Mouse (Mus musculus): ENCODE data around the gene Tmem132e. TPM values are rescaled to one million over a fixed set of nuclear protein-coding genes. Genes with fewer than 3 reads are reported as not detected.

Gene Tmem132e
- polyA plus RNA-seq, 1 experiment from 2014 or later, result 6.4 TPM

DNA sequence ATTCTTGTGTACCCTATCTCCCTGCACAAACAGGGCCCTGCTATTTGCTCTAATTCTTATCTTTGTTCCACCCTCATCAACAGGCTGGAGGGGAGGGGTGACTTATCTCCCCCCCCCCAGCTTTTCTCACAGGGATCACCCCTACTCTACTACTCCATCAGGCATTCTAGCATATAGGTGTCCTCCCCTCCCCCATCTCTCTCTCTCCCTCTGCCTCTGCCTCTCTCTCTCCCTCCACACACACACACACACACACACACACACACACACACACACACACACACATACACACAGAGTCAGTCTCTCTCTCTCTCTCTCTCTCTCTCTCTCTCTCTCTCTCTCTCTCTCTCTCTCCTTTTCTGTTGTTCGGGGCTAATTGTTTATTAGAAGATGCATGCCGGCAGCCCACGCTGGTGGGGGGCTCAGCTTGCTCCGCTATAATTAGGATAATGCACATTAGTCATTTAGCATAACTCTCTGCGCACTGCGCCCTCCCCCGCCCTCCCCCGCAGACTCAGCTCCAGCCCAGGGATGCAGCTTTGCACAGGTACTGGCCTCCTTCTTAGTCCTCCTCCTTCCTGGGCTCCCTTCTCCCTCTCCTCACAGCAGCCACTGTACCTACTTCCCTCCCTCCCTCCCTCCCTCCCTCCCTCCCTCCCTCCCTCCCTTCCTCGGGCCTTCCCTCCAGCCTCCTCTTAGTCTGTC, 29.8 kb downstream of the Tmem132e start:
- Histone ChIP-seq H3K9me3 (ENCODE audit: control insufficient read depth, low read length) (no peaks in the 10 kb centered on the region), H3K27ac (ENCODE audit: low read depth, low read length) (no peak overlapping the region), H3K36me3 (ENCODE audit: control insufficient read depth, insufficient read depth, low read length) (no peaks in the 10 kb centered on the region), H3K27me3 (ENCODE audit: control insufficient read depth, insufficient read depth, low read length) (no peaks in the 10 kb centered on the region), H3K9ac (ENCODE audit: low read length) (no peak overlapping the region), H3K4me2 (ENCODE audit: low read depth) (no peak overlapping the region), H3K4me3 (ENCODE audit: low read depth, low read length) (no peak overlapping the region), H3K4me1 (ENCODE audit: control insufficient read depth, insufficient read depth, low read length) (peaks cover 17% of the 10 kb centered on the region; the same call in 1 of the 2 replicates)
- DNase-seq (ENCODE audit: low spot score), result no peak
- WGBS, result 46% methylated on average over 8 of the region's 9 CpGs
- no peak for ATAC-seq (ENCODE audit: insufficient read depth, low FRiP score, low TSS enrichment)

DNA sequence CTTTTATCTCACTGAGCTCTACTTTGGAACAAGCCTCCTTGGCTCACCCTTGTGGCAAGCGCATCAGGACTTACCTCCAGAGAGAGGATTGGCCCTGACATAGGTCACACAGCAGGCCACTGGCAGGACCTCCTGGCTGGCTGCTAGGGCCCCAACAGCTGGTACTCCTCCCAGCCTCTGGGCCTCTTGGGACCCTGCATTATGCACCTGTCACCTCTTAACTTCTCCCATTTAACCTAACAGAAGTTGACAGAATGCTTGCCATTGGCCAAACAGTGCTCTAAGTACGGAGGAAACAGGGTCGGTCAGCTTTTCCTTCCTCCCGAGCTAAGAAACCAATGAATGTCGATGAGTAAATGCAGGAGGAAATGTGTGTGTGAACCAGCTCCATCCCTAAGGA, 33.2 kb downstream of the Tmem132e start:
- Histone ChIP-seq H3K4me1 (ENCODE audit: control insufficient read depth, insufficient read depth, low read length) (peaks cover 7% of the 10 kb centered on the region; the same call in 1 of the 2 replicates), H3K27ac (ENCODE audit: low read depth, low read length) (no peak overlapping the region), H3K4me2 (ENCODE audit: low read depth) (no peak overlapping the region), H3K27me3 (ENCODE audit: control insufficient read depth, insufficient read depth, low read length) (no peaks in the 10 kb centered on the region), H3K4me3 (ENCODE audit: low read depth, low read length) (no peak overlapping the region), H3K36me3 (ENCODE audit: control insufficient read depth, insufficient read depth, low read length) (no peaks in the 10 kb centered on the region), H3K9ac (ENCODE audit: low read length) (no peak overlapping the region), H3K9me3 (ENCODE audit: control insufficient read depth, low read length) (no peaks in the 10 kb centered on the region)
- DNase-seq (ENCODE audit: low spot score), result no peak
- no peak for ATAC-seq (ENCODE audit: insufficient read depth, low FRiP score, low TSS enrichment)
- WGBS, result 71% methylated on average over 5 of the region's 5 CpGs

DNA sequence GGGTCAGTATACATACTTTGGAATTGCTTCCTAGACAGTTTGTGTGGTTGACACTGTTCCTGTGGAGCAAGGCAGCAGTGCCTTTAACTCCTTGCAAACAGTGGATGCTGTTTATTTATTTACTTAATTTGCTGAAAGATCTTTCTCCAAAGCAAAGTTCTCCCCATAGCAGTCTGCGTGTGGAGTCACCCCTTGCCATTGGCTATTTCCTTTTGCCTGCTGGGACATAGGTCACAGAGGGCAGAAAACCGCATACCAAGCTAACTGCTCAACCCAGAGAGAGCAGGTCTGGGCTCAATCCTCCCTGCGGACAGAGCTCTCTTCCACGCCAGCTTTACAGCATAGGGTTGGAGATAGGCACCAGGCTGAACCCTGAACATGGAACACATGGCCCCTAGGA, 34.8 kb downstream of the Tmem132e start:
- H3K4me3 ChIP-seq (ENCODE audit: low read depth, low read length), result no peak overlapping the region
- no peak for ATAC-seq (ENCODE audit: insufficient read depth, low FRiP score, low TSS enrichment)
- no peak overlapping the region for H3K27ac ChIP-seq (ENCODE audit: low read depth, low read length)
- H3K4me1 ChIP-seq (ENCODE audit: control insufficient read depth, insufficient read depth, low read length), result peaks cover 2% of the 10 kb centered on the region; the same call in 1 of the 2 replicates
- 35% methylated on average over 4 of the region's 4 CpGs for WGBS
- no peaks in the 10 kb centered on the region for H3K9me3 ChIP-seq (ENCODE audit: control insufficient read depth, low read length)
- H3K9ac ChIP-seq (ENCODE audit: low read length), result no peak overlapping the region
- DNase-seq (ENCODE audit: low spot score), result no peak
- no peaks in the 10 kb centered on the region for H3K36me3 ChIP-seq (ENCODE audit: control insufficient read depth, insufficient read depth, low read length)
- no peaks in the 10 kb centered on the region for H3K27me3 ChIP-seq (ENCODE audit: control insufficient read depth, insufficient read depth, low read length)
- no peak overlapping the region for H3K4me2 ChIP-seq (ENCODE audit: low read depth)

DNA sequence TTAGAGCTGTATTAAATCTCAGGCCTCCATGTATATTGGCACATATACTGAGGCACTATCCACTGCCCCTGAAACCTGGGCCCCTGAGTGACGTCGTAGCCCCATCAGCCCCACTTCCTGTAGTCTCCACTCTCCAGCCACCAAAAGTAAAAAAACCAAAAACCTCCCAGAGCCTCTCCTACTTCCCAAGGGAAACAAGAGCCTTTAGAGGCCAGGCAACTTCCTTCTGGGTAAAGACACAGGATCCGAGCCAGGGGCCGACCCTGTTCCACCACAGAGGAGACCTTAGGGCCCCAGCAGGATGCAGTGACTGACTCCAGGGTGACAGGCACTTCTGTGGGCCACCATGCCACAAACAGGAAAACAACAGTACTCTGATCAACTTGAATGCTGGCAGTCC, 40.1 kb downstream of the Tmem132e start:
- Histone ChIP-seq H3K9me3 (ENCODE audit: control insufficient read depth, low read length) (no peaks in the 10 kb centered on the region), H3K4me2 (ENCODE audit: low read depth) (no peak overlapping the region), H3K27ac (ENCODE audit: low read depth, low read length) (no peak overlapping the region), H3K9ac (ENCODE audit: low read length) (no peak overlapping the region), H3K36me3 (ENCODE audit: control insufficient read depth, insufficient read depth, low read length) (no peaks in the 10 kb centered on the region), H3K4me1 (ENCODE audit: control insufficient read depth, insufficient read depth, low read length) (no peaks in the 10 kb centered on the region), H3K4me3 (ENCODE audit: low read depth, low read length) (no peak overlapping the region), H3K27me3 (ENCODE audit: control insufficient read depth, insufficient read depth, low read length) (peaks cover 17% of the 10 kb centered on the region)
- 74% methylated on average over 4 of the region's 4 CpGs for WGBS
- no peak for ATAC-seq (ENCODE audit: insufficient read depth, low FRiP score, low TSS enrichment)
- no peak for DNase-seq (ENCODE audit: low spot score)

DNA sequence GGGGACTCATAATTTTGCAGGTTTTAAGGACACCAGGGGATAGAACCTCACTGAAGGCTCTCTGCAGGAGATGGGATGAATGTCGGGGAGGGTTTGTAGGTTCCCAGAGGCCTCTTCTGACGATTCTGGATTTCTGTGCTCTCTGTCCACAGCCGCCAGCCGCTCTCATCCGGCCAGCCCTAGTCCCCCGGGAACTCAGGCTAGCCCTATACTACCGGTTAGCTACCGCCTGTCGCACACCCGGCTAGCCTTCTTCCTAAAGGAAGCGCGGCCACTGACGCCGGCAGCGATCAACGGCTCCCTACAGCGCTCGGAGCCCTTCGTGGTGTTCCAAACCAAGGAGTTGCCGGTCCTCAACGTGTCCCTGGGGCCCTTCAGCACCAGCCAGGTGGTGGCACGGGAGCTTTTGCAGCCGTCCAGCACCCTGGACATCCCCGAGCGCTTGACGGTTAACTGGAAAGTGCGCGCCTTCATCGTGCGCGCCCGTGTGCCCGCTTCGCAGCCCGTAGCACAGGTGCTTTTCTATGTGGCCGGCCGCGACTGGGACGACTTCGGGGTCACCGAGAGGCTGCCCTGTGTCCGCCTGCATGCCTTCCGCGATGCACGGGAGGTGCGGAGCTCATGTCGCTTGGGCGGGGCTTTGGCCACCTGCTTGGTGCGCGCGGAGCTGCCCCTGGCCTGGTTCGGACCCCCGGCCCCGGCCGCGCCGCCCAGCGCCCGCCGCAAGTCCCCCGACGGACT, 45.6 kb downstream of the Tmem132e start:
- Histone ChIP-seq H3K4me3 (ENCODE audit: low read depth, low read length) (peak overlapping the region; percentile 34), H3K9me3 (ENCODE audit: control insufficient read depth, low read length) (no peaks in the 10 kb centered on the region), H3K36me3 (ENCODE audit: control insufficient read depth, insufficient read depth, low read length) (no peaks in the 10 kb centered on the region; the same call in 1 of the 2 replicates), H3K9ac (ENCODE audit: low read length) (no peak overlapping the region), H3K4me2 (ENCODE audit: low read depth) (peak overlapping the region; percentile 62), H3K4me1 (ENCODE audit: control insufficient read depth, insufficient read depth, low read length) (peaks cover 9% of the 10 kb centered on the region; the same call in 1 of the 2 replicates), H3K27ac (ENCODE audit: low read depth, low read length) (no peak overlapping the region), H3K27me3 (ENCODE audit: control insufficient read depth, insufficient read depth, low read length) (peaks cover 39% of the 10 kb centered on the region)
- ATAC-seq (ENCODE audit: insufficient read depth, low FRiP score, low TSS enrichment), result no peak
- WGBS, result 1% methylated on average over 53 of the region's 62 CpGs
- peak; percentile 33 for DNase-seq (ENCODE audit: low spot score)

DNA sequence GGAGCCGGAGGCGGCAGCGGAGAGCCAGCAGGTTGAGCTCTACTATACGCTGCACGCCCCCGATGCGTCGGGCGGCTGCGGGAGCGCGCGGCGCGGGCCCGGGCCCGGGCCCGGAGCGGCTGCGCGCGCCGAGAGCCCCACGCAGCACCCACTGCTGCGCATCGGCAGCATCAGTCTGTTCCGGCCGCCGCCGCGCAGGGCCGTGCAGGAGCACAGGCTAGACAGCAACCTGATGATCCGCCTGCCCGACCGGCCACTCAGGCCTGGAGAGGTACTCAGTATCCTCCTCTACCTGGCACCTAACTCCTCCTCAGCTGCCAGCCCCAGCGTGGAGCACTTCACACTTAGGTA, 46.1 kb downstream of the Tmem132e start:
- WGBS, result 7% methylated on average over 36 of the region's 36 CpGs
- no peak for ATAC-seq (ENCODE audit: insufficient read depth, low FRiP score, low TSS enrichment)
- H3K4me2 ChIP-seq (ENCODE audit: low read depth), result peak overlapping the region; percentile 62

DNA sequence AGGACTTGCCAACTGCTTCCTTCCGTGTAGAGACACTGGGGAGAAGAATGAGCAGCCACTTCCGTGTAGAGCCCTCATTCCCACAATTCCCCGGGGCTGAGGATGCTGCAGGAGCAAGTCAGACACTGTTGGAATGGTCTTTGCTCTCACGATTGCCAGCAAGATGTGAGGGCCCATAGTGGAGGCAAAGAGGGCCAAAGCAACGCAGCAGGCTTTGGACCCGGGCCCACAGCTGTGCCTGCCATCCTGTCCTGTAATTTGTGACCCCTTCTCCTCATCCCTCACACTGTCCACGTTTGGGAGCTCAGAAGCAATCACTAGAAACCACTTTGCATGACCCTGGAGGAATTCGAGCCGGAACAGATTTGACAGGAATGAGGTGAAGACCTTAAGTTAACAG, 59.8 kb downstream of the Tmem132e start:
- Histone ChIP-seq H3K27ac (ENCODE audit: low read depth, low read length) (no peak overlapping the region), H3K9me3 (ENCODE audit: control insufficient read depth, low read length) (no peaks in the 10 kb centered on the region), H3K36me3 (ENCODE audit: control insufficient read depth, insufficient read depth, low read length) (no peaks in the 10 kb centered on the region; the same call in 1 of the 2 replicates), H3K4me3 (ENCODE audit: low read depth, low read length) (no peak overlapping the region), H3K27me3 (ENCODE audit: control insufficient read depth, insufficient read depth, low read length) (no peaks in the 10 kb centered on the region), H3K4me2 (ENCODE audit: low read depth) (no peak overlapping the region), H3K4me1 (ENCODE audit: control insufficient read depth, insufficient read depth, low read length) (no peaks in the 10 kb centered on the region), H3K9ac (ENCODE audit: low read length) (no peak overlapping the region)
- DNase-seq (ENCODE audit: low spot score) (no peak), ATAC-seq (ENCODE audit: insufficient read depth, low FRiP score, low TSS enrichment) (no peak)
- WGBS, result 70% methylated on average over 9 of the region's 9 CpGs

More for the DNA sequence above, 46.1 kb downstream of the Tmem132e start:
- Histone ChIP-seq H3K27me3 (ENCODE audit: control insufficient read depth, insufficient read depth, low read length) (peaks cover 39% of the 10 kb centered on the region), H3K4me1 (ENCODE audit: control insufficient read depth, insufficient read depth, low read length) (peaks cover 9% of the 10 kb centered on the region; the same call in 1 of the 2 replicates), H3K36me3 (ENCODE audit: control insufficient read depth, insufficient read depth, low read length) (no peaks in the 10 kb centered on the region; the same call in 1 of the 2 replicates), H3K27ac (ENCODE audit: low read depth, low read length) (no peak overlapping the region), H3K4me3 (ENCODE audit: low read depth, low read length) (peak overlapping the region; percentile 34), H3K9me3 (ENCODE audit: control insufficient read depth, low read length) (no peaks in the 10 kb centered on the region), H3K9ac (ENCODE audit: low read length) (no peak overlapping the region)
- peak; percentile 42 for DNase-seq (ENCODE audit: low spot score)

DNA sequence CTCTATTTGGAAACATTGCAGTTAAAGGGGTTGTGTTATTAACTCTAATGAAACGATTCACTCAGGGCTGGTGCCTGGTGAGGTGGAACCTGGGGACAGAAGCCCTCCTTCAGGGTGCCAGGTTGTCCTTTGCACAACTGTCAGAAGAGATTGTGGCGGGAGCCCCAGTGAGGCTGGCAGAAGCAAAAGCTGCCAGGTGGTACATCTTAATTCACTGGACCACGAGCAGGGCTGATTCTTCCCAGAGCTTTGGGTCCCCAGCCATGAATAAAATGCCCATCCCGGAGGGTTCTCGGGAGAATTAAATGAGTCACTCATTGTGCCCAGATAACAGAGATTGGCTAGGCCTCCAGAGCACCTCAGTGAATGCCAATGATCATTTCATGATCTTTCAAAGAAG, 63.8 kb downstream of the Tmem132e start:
- Histone ChIP-seq H3K4me3 (ENCODE audit: low read depth, low read length) (no peak overlapping the region), H3K27ac (ENCODE audit: low read depth, low read length) (no peak overlapping the region), H3K27me3 (ENCODE audit: control insufficient read depth, insufficient read depth, low read length) (no peaks in the 10 kb centered on the region), H3K36me3 (ENCODE audit: control insufficient read depth, insufficient read depth, low read length) (no peaks in the 10 kb centered on the region), H3K4me2 (ENCODE audit: low read depth) (no peak overlapping the region), H3K9ac (ENCODE audit: low read length) (no peak overlapping the region), H3K4me1 (ENCODE audit: control insufficient read depth, insufficient read depth, low read length) (no peaks in the 10 kb centered on the region), H3K9me3 (ENCODE audit: control insufficient read depth, low read length) (no peaks in the 10 kb centered on the region)
- ATAC-seq (ENCODE audit: insufficient read depth, low FRiP score, low TSS enrichment), result no peak
- no peak for DNase-seq (ENCODE audit: low spot score)
- 66% methylated on average over 5 of the region's 5 CpGs for WGBS

DNA sequence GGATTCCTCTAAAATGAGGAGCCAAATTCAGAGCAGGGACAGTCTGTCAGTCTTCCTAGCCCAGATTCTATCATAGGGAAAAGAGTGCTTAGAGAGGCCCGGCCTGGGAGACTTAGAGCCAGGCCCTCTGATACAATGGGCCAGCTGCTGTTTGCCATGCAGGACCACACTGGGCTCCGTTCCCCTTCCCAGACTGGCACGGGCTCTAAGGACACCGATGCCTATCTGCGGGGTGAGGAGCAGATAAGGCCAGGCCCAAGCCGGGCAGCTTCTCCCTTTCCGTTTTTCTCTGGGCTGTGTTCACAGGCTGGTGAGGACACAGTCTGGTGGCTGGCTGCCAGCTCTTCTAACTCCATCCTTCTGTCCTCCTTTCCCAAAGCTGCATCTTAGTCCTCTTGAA, 64.5 kb downstream of the Tmem132e start:
- ATAC-seq (ENCODE audit: insufficient read depth, low FRiP score, low TSS enrichment) (no peak), DNase-seq (ENCODE audit: low spot score) (no peak)
- Histone ChIP-seq H3K9me3 (ENCODE audit: control insufficient read depth, low read length) (no peaks in the 10 kb centered on the region), H3K27me3 (ENCODE audit: control insufficient read depth, insufficient read depth, low read length) (no peaks in the 10 kb centered on the region), H3K4me3 (ENCODE audit: low read depth, low read length) (no peak overlapping the region), H3K36me3 (ENCODE audit: control insufficient read depth, insufficient read depth, low read length) (no peaks in the 10 kb centered on the region), H3K9ac (ENCODE audit: low read length) (no peak overlapping the region), H3K27ac (ENCODE audit: low read depth, low read length) (no peak overlapping the region), H3K4me2 (ENCODE audit: low read depth) (no peak overlapping the region), H3K4me1 (ENCODE audit: control insufficient read depth, insufficient read depth, low read length) (no peaks in the 10 kb centered on the region)
- 78% methylated on average over 7 of the region's 7 CpGs for WGBS
